Mouse (Mus musculus) cortical plate, adult 2 months (tissue): ENCODE data around the gene Ctrl.

Experiments used
- CTCF ChIP-seq: fragments of 200-500 bp; IDR thresholded peaks from 2 replicates; pipeline ENCODE4 v1.5.1; 2011; ENCODE audit warnings: mild to moderate bottlenecking, control low read depth, low read length; ENCODE audit not compliant: insufficient read depth; ENCODE audit errors: extremely low read depth
- POLR2A ChIP-seq: fragments of 200-500 bp; IDR thresholded peaks from 2 replicates; pipeline ENCODE4 v1.6.1; 2011; ENCODE audit warnings: mild to moderate bottlenecking, low read length, control low read depth; ENCODE audit not compliant: insufficient read depth; ENCODE audit errors: extremely low read depth

DNA sequence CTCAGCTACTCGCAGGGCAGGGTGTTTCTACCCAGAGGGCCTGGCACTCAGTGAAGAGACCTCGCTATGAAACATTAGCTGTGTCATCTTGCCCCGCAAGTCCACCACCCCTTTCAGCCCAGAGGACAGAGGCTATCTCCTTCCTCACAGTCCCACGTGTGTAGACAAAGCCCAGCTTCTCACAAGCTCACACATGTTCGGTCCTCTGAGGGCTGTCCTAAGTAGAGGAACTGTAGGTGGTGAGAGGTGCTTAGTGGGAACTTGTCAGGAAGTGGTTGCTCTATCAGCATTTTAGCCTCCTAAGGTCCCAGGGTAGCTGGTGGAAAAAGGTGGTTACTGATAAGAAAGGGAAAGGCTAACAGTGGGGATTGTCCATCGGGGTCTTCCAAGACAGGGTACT lies 1.4 kb upstream of the Ctrl start:
- TF ChIP-seq CTCF (no peak), POLR2A (no peak)
